Mouse (Mus musculus): ENCODE measurements around the gene Cmss1. TPM values are rescaled to one million over a fixed set of nuclear protein-coding genes. Genes with fewer than 3 reads are reported as not detected.

The Cmss1 gene
- polyA plus RNA-seq, 1 experiment from 2014 or later: 51.4 TPM

GRCm38 (mm10) chr16:57366941-57367694, 239.5 kb downstream of the Cmss1 start:
- Histone ChIP-seq H3K4me3 (ENCODE audit: low read length) (no peak overlapping the region), H3K9ac (replicated peaks; ENCODE audit: low read length) (no peak overlapping the region; the same call in 1 of the 2 replicates), H3K36me3 (ENCODE audit: insufficient read depth, low read length) (no peaks in the 10 kb centered on the region), H3K27ac (ENCODE audit: low read length) (peak overlapping the region; percentile 87), H3K4me1 (ENCODE audit: insufficient read depth, low read length) (peaks cover 58% of the 10 kb centered on the region), H3K4me2 (replicated peaks; ENCODE audit: low read depth, low read length) (peak overlapping the region; percentile 18; the same call in 1 of the 2 replicates), H3K9me3 (ENCODE audit: low read length) (no peaks in the 10 kb centered on the region), H3K27me3 (ENCODE audit: insufficient read depth, low read length) (peaks cover 5% of the 10 kb centered on the region; the same call in 1 of the 2 replicates)
- 21% methylated on average over 18 of the region's 18 CpGs for WGBS
- peak; percentile 16; the same call in 1 of the 2 replicates for ATAC-seq (ENCODE audit: low FRiP score, low TSS enrichment)

- no peak overlapping the region for H3K4me3 ChIP-seq (ENCODE audit: low read length)
- peaks cover 5% of the 10 kb centered on the region; the same call in 1 of the 2 replicates for H3K27me3 ChIP-seq (ENCODE audit: insufficient read depth, low read length)
- peak; percentile 68; the same call in 1 of the 2 replicates for ATAC-seq (ENCODE audit: low FRiP score, low TSS enrichment)
- peak overlapping the region; percentile 75 for H3K27ac ChIP-seq (ENCODE audit: low read length)
- H3K4me2 ChIP-seq (replicated peaks; ENCODE audit: low read depth, low read length): 0 out of 2 replicates have a peak overlapping the region, but pooled peaks have one; percentile 12
- 12% methylated on average over 6 of the region's 6 CpGs for WGBS
- H3K9me3 ChIP-seq (ENCODE audit: low read length): no peaks in the 10 kb centered on the region
- peaks cover 58% of the 10 kb centered on the region for H3K4me1 ChIP-seq (ENCODE audit: insufficient read depth, low read length)
- H3K9ac ChIP-seq (replicated peaks; ENCODE audit: low read length): no peak overlapping the region
- no peaks in the 10 kb centered on the region for H3K36me3 ChIP-seq (ENCODE audit: insufficient read depth, low read length)
Measured at GRCm38 (mm10) chr16:57366141-57366540, 240.5 kb downstream of the Cmss1 start.

DNA sequence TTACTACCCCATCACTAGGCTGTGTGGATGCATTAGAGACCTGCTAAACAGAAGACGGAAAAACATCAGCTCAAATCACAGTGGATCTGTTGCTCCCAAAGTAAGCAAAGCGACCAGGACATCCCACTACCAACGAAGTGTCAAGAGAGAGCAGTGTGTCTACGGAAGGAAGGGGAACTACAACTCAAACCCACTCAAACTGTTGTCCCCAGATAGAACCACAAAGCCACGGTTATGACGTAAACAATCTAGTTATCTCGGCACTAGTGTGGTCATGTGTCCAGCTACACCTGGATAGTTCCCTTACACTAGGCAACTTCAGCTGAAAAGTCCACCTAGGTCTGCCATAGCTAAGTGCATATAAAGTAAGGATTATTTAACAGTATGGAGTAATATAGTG, 242.2 kb downstream of the Cmss1 start:
- no peak overlapping the region; the same call in 1 of the 2 replicates for H3K27ac ChIP-seq (ENCODE audit: low read length)
- no peaks in the 10 kb centered on the region for H3K36me3 ChIP-seq (ENCODE audit: insufficient read depth, low read length)
- WGBS: 74% methylated on average over 7 of the region's 7 CpGs
- peaks cover 5% of the 10 kb centered on the region; the same call in 1 of the 2 replicates for H3K27me3 ChIP-seq (ENCODE audit: insufficient read depth, low read length)
- H3K9me3 ChIP-seq (ENCODE audit: low read length): no peaks in the 10 kb centered on the region
- no peak overlapping the region for H3K9ac ChIP-seq (replicated peaks; ENCODE audit: low read length)
- peaks cover 49% of the 10 kb centered on the region for H3K4me1 ChIP-seq (ENCODE audit: insufficient read depth, low read length)
- H3K4me3 ChIP-seq (ENCODE audit: low read length): no peak overlapping the region
- ATAC-seq (ENCODE audit: low FRiP score, low TSS enrichment): no peak
- no peak overlapping the region for H3K4me2 ChIP-seq (replicated peaks; ENCODE audit: low read depth, low read length)

DNA sequence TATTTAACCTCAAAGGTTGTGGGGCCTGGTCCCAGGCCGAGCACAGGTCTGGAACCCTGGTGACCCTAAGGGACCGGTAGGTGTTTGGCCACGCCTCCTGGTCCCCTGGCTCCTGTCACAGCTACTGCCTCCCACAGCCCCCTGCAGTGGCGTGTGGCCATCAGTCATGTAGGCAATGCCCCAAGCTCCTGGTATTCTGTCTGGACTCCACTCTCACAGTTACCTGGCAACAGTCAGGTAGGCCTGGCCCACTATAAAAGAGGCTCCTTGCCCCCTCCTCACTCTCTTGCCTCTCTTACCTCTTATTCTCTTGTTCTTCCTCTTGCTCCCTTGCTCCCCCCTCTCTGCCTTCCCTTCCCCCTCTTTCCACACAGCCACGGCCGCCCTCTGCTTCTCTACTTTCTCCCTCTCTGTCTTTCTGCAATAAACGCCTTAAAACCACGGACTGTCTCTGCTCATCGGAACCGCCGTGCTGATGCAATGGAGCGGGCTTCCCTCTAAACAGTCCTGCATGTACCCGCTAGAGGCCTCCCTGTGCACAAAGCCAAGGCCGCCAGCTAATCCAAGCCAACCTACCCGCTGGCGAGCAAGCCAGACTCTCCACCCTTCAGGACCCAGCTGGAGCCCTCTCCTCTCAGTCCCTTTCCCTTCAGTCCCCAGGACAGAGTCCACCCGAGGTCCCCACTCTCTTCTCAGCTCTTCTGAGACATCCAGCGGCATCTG, 243.8 kb downstream of the Cmss1 start:
- 35% methylated on average over 18 of the region's 18 CpGs for WGBS
- Histone ChIP-seq H3K4me1 (ENCODE audit: insufficient read depth, low read length) (peaks cover 41% of the 10 kb centered on the region), H3K9me3 (ENCODE audit: low read length) (no peaks in the 10 kb centered on the region), H3K4me3 (ENCODE audit: low read length) (no peak overlapping the region), H3K36me3 (ENCODE audit: insufficient read depth, low read length) (no peaks in the 10 kb centered on the region), H3K27ac (ENCODE audit: low read length) (no peak overlapping the region), H3K27me3 (ENCODE audit: insufficient read depth, low read length) (peaks cover 5% of the 10 kb centered on the region; the same call in 1 of the 2 replicates), H3K4me2 (replicated peaks; ENCODE audit: low read depth, low read length) (peak overlapping the region; percentile 25; the same call in 1 of the 2 replicates), H3K9ac (replicated peaks; ENCODE audit: low read length) (peak overlapping the region; percentile 37; the same call in 1 of the 2 replicates)
- peak; percentile 69 for ATAC-seq (ENCODE audit: low FRiP score, low TSS enrichment)

GRCm38 (mm10) chr16:57360785-57361184, 245.9 kb downstream of the Cmss1 start:
- H3K4me3 ChIP-seq (ENCODE audit: low read length): no peak overlapping the region
- H3K9me3 ChIP-seq (ENCODE audit: low read length): no peaks in the 10 kb centered on the region
- H3K4me2 ChIP-seq (replicated peaks; ENCODE audit: low read depth, low read length): no peak overlapping the region
- peaks cover 22% of the 10 kb centered on the region for H3K4me1 ChIP-seq (ENCODE audit: insufficient read depth, low read length)
- no peak overlapping the region for H3K27ac ChIP-seq (ENCODE audit: low read length)
- H3K9ac ChIP-seq (replicated peaks; ENCODE audit: low read length): no peak overlapping the region
- H3K36me3 ChIP-seq (ENCODE audit: insufficient read depth, low read length): no peaks in the 10 kb centered on the region
- ATAC-seq (ENCODE audit: low FRiP score, low TSS enrichment): no peak; the same call in 1 of the 2 replicates
- WGBS: 92% methylated on average over 3 of the region's 3 CpGs
- H3K27me3 ChIP-seq (ENCODE audit: insufficient read depth, low read length): peaks cover 5% of the 10 kb centered on the region; the same call in 1 of the 2 replicates

DNA sequence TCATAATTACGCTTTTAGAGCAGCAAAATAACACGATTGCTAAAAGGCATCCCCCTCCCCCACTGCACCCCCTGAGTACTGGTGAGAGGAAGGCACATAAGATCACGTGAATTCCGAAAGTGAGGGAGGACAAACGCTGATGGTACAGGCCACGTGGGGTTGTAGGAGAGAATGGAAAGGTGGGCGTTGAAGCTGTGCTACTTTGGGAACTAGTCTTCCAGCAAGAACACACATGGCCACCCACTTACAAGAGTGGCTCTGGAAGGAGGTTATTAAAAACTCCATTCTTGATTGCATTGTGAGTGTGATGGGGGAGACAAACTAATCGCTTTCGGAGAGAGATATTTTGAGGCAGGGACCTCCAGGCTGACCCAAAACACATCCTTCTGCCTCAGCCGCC, 247.4 kb downstream of the Cmss1 start:
- no peaks in the 10 kb centered on the region for H3K9me3 ChIP-seq (ENCODE audit: low read length)
- H3K4me2 ChIP-seq (replicated peaks; ENCODE audit: low read depth, low read length): no peak overlapping the region
- no peak overlapping the region for H3K27ac ChIP-seq (ENCODE audit: low read length)
- peaks cover 12% of the 10 kb centered on the region for H3K4me1 ChIP-seq (ENCODE audit: insufficient read depth, low read length)
- no peak for ATAC-seq (ENCODE audit: low FRiP score, low TSS enrichment)
- WGBS: 90% methylated on average over 10 of the region's 10 CpGs
- H3K27me3 ChIP-seq (ENCODE audit: insufficient read depth, low read length): peaks cover under 1% of the 10 kb centered on the region; the same call in 1 of the 2 replicates
- H3K36me3 ChIP-seq (ENCODE audit: insufficient read depth, low read length): no peaks in the 10 kb centered on the region
- no peak overlapping the region for H3K4me3 ChIP-seq (ENCODE audit: low read length)
- no peak overlapping the region for H3K9ac ChIP-seq (replicated peaks; ENCODE audit: low read length)

- no peak overlapping the region for H3K4me2 ChIP-seq (replicated peaks; ENCODE audit: low read depth, low read length)
- no peak for ATAC-seq (ENCODE audit: low FRiP score, low TSS enrichment)
- no peaks in the 10 kb centered on the region for H3K36me3 ChIP-seq (ENCODE audit: insufficient read depth, low read length)
- no peaks in the 10 kb centered on the region; the same call in 1 of the 2 replicates for H3K27me3 ChIP-seq (ENCODE audit: insufficient read depth, low read length)
- WGBS: 84% methylated on average over 6 of the region's 6 CpGs
- no peaks in the 10 kb centered on the region; the same call in 1 of the 2 replicates for H3K4me1 ChIP-seq (ENCODE audit: insufficient read depth, low read length)
- no peaks in the 10 kb centered on the region for H3K9me3 ChIP-seq (ENCODE audit: low read length)
- H3K27ac ChIP-seq (ENCODE audit: low read length): no peak overlapping the region
- H3K4me3 ChIP-seq (ENCODE audit: low read length): no peak overlapping the region
- no peak overlapping the region for H3K9ac ChIP-seq (replicated peaks; ENCODE audit: low read length)
Measured at GRCm38 (mm10) chr16:57357011-57357410, 249.7 kb downstream of the Cmss1 start.

GRCm38 (mm10) chr16:57356454-57356853, 250.2 kb downstream of the Cmss1 start:
- 58% methylated on average over 6 of the region's 6 CpGs for WGBS
- Histone ChIP-seq H3K4me2 (replicated peaks; ENCODE audit: low read depth, low read length) (no peak overlapping the region), H3K9me3 (ENCODE audit: low read length) (no peaks in the 10 kb centered on the region), H3K4me3 (ENCODE audit: low read length) (no peak overlapping the region), H3K27ac (ENCODE audit: low read length) (no peak overlapping the region), H3K9ac (replicated peaks; ENCODE audit: low read length) (no peak overlapping the region), H3K27me3 (ENCODE audit: insufficient read depth, low read length) (no peaks in the 10 kb centered on the region), H3K4me1 (ENCODE audit: insufficient read depth, low read length) (no peaks in the 10 kb centered on the region; the same call in 1 of the 2 replicates), H3K36me3 (ENCODE audit: insufficient read depth, low read length) (no peaks in the 10 kb centered on the region)
- no peak for ATAC-seq (ENCODE audit: low FRiP score, low TSS enrichment)

- no peak overlapping the region for H3K4me3 ChIP-seq (ENCODE audit: low read length)
Measured at GRCm38 (mm10) chr16:57353932-57354331, 252.7 kb downstream of the Cmss1 start.

More at GRCm38 (mm10) chr16:57353932-57354331, 252.7 kb downstream of the Cmss1 start:
- WGBS: 57% methylated on average over 6 of the region's 6 CpGs
- no peak overlapping the region for H3K4me2 ChIP-seq (replicated peaks; ENCODE audit: low read depth, low read length)
- no peaks in the 10 kb centered on the region for H3K9me3 ChIP-seq (ENCODE audit: low read length)
- no peaks in the 10 kb centered on the region for H3K27me3 ChIP-seq (ENCODE audit: insufficient read depth, low read length)
- no peak overlapping the region for H3K27ac ChIP-seq (ENCODE audit: low read length)
- ATAC-seq (ENCODE audit: low FRiP score, low TSS enrichment): no peak
- no peak overlapping the region for H3K9ac ChIP-seq (replicated peaks; ENCODE audit: low read length)
- H3K4me1 ChIP-seq (ENCODE audit: insufficient read depth, low read length): no peaks in the 10 kb centered on the region; the same call in 1 of the 2 replicates
- H3K36me3 ChIP-seq (ENCODE audit: insufficient read depth, low read length): no peaks in the 10 kb centered on the region
